Mouse (Mus musculus) small intestine, adult 2 months (tissue): Measurements from ENCODE around the gene Mark1.

Experiments
- CTCF ChIP-seq: fragments of 200-500 bp; IDR thresholded peaks from 2 replicates; pipeline ENCODE4 v1.5.1; 2012; ENCODE audit warnings: low read depth, mild to moderate bottlenecking, control low read depth, inconsistent platforms, low read length, moderate library complexity, mixed read lengths; ENCODE audit not compliant: insufficient replicate concordance, insufficient read length; ENCODE audit errors: extremely low read depth
- POLR2A ChIP-seq: fragments of 200-500 bp; IDR thresholded peaks from 2 replicates; pipeline ENCODE4 v1.6.1; 2012; ENCODE audit warnings: low read depth, mild to moderate bottlenecking, control low read depth, inconsistent platforms, low read length, moderate library complexity

DNA sequence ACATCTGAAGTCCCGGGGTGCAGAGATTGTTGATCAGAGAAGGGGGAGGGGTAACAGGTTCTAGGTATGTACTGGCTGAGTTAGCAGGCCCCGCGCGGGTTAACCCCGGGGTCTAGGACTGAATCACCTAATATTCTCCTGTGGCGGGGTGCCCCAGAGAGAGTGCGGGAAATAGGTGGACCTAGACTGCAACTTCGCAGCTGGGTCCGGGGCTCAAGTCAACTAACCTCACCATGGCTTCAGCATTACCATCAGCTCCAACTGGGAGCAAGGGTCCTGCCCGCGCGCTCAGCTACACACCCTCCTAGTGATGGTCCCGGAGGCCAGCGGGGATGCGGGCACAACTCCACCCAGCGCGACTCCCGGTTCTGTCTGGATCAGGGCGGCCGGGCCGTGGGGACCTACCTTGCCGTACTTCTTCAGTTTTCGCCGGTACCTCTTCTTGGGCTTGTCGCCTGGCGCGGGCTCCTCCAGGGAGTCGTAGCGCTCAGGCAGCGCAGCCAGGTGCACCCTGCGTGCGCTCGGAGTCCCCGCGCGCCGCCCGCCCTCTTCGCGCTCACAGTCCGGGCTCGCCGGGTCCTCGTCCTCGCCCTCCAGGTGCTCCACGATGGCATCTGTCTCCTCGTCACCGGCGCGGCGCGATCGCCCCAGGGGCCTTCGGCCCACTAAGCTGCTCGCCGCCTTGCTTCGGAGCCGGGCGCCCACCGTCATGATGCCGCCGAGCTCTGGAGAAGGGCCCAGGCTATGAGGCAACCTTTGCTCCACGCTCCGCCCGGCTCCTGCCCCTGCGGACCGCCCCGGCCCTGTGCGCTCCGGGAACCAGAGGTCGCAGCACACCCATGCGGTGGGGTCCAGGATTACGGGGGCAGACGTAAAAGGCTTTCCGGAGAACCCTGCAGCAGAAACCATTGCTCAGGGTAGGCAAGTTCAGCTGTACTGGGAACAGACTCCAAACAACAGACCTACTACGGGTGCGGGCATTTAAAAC, 116.8 kb downstream of the Mark1 start, which contains the start of gene C130074G19Rik:
- TF ChIP-seq CTCF (peak; percentile 60; the same call in 1 of the 2 replicates), POLR2A (peak; percentile 33; the same call in 1 of the 2 replicates)
